Mouse (Mus musculus) C2C12 (cell line): ENCODE results near the gene Ubxn7. TPM values are rescaled to one million over a fixed set of nuclear protein-coding genes. Genes with fewer than 3 reads are reported as not detected.

Source experiments
- H3K27me3 ChIP-seq: one replicate; pipeline ENCODE4 v1.6.1; 2011; ENCODE audit not compliant: control insufficient read depth, insufficient read depth, insufficient read length
- H3K36me3 ChIP-seq: one replicate; pipeline ENCODE4 v1.6.1; 2011; ENCODE audit not compliant: control insufficient read depth, insufficient read depth
- H3K4me3 ChIP-seq: one replicate; pipeline ENCODE4 v1.5.1; 2011; ENCODE audit warnings: mild to moderate bottlenecking, control low read depth; ENCODE audit not compliant: poor library complexity, insufficient read depth, severe bottlenecking
- H3K79me2 ChIP-seq: one replicate; pipeline ENCODE4 v1.6.1; 2011; ENCODE audit not compliant: control insufficient read depth, insufficient read depth
- H3K79me3 ChIP-seq: one replicate; pipeline ENCODE4 v1.6.1; 2011; ENCODE audit warnings: low read depth, control low read depth
- H3ac ChIP-seq: one replicate; pipeline ENCODE3; 2011; ENCODE audit warnings: low read depth; ENCODE audit not compliant: control insufficient read depth, insufficient read length
- CEBPB ChIP-seq: IDR thresholded peaks from one replicate; pipeline ENCODE4 v1.6.1; 2011; ENCODE audit warnings: low read depth, mild to moderate bottlenecking, control low read depth, moderate library complexity
- CTCF ChIP-seq: IDR thresholded peaks from one replicate; pipeline ENCODE4 v1.5.1; 2011; ENCODE audit not compliant: control insufficient read depth, insufficient read depth, insufficient read length
- FOSL1 ChIP-seq: IDR thresholded peaks from one replicate; pipeline ENCODE4 v1.8.0; 2011; ENCODE audit warnings: mild to moderate bottlenecking, low read length; ENCODE audit not compliant: poor library complexity, insufficient read depth, severe bottlenecking
- MAX ChIP-seq: IDR thresholded peaks from one replicate; pipeline ENCODE4 v1.6.1; 2011; ENCODE audit warnings: mild to moderate bottlenecking, control low read depth
- MYOD1 ChIP-seq: IDR thresholded peaks from one replicate; pipeline ENCODE4 v1.6.1; 2011; ENCODE audit warnings: low read depth; ENCODE audit not compliant: control insufficient read depth, insufficient read length
- MYOG ChIP-seq: IDR thresholded peaks from one replicate; pipeline ENCODE4 v1.6.1; 2011; ENCODE audit not compliant: control insufficient read depth, insufficient read length; ENCODE audit errors: extremely low read depth
- USF1 ChIP-seq: IDR thresholded peaks from one replicate; pipeline ENCODE4 v1.6.1; 2011; ENCODE audit warnings: low read depth, mild to moderate bottlenecking, control low read depth, moderate library complexity
- polyA plus RNA-seq: library from polyadenylated mRNA; unstranded; fragments of >200 nt; fragmentation: generic; extraction: Trizol; gene quantifications from one replicate; pipeline ENCODE4 v1.2.1, GENCODE M21; 2012; ENCODE audit warnings: missing spikeins

Gene Ubxn7
- polyA plus RNA-seq, 1 experiment: 10.8 TPM

DNA sequence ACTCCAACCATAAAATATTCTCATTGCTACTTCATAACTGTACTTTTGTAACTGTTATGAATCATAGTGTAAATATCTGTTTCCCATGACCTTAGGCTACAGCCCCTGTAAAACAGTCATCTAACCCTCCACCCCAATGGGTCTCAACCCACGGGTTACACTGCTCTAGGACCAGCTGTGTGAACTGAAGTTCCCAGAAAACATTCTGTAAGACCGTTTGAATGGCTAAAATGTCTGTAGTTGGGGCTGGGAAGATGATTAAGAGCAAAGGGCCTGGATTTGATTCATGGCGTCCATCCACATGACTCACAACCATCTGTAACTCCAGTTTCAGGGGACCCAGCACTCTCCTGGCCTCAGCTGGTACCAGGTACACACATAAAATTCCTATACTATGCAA is 66.1 kb downstream of the Ubxn7 start:
- Histone ChIP-seq H3K79me3 (no peaks in the 10 kb centered on the region), H3K4me3 (no peak overlapping the region), H3K79me2 (no peaks in the 10 kb centered on the region), H3K27me3 (no peaks in the 10 kb centered on the region), H3ac (no peak overlapping the region), H3K36me3 (peaks cover under 1% of the 10 kb centered on the region)
- no peak for TF ChIP-seq CTCF
- TF ChIP-seq MYOG: no peak
- TF ChIP-seq MAX: no peak
- no peak for TF ChIP-seq FOSL1
- no peak for TF ChIP-seq MYOD1
- no peak for TF ChIP-seq USF1
- no peak for TF ChIP-seq CEBPB

DNA sequence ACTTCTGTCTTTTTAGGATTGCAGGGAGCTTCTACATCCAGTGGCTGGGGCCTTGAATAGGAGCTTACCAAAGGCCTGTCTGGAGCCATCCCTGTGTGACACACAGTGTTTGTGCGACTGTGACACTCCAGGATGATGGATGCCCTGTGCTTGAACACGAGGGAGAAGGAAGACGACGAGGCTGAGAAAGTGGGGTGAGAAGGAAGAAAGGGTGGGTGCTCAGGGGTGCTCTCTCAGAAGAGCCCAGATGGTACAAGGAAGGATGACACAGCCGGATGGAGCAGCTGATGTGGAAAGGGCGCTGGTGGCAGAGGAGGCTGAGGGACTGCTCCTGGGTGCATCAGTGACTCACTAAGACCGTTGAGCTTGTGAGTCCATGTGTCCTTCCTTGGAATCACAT is 68.2 kb downstream of the Ubxn7 start, which contains the start of gene Tm4sf19:
Gene Tm4sf19, plus strand, starts transcription at position 240 of the 400 bp plus-strand sequence.
- no peaks in the 10 kb centered on the region for H3K79me3 ChIP-seq
- H3K36me3 ChIP-seq: no peaks in the 10 kb centered on the region
- no peak within 1 kb of the TSS for H3ac ChIP-seq
- H3K27me3 ChIP-seq: no peaks in the 10 kb centered on the region
- no peak for TF ChIP-seq MYOD1
- TF ChIP-seq FOSL1: no peak
- H3K4me3 ChIP-seq: no peak within 1 kb of the TSS
- no peaks in the 10 kb centered on the region for H3K79me2 ChIP-seq

DNA sequence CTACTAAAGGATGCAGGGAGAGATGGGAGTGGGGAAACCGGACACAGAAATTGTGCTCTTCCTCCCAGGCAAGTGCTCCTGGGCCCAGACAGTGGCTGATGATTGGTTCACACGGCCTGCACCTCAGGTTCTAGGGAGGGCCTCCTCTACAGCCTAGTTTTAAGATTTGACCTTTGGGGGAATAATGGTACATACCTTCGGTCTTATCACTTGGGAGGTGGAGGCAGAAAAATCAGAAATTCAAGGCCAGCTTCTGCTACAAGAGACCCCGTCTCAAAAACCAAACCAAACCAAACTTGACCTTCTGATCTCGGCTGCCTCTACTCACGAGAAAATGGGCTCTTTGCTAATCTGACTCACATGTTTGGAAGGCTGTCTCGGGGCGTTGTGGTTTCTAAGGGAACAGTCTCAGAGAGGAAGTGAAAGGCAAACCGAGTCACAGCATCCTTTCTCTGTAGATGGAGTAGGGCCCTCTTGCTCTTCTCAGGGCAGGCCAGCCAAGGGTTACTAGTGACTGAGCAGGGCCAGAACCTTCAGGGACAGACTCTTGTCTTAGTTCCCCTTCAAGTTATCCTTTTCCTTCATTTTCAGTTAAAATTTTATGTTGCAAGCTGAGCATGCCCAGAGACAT is 69.4 kb downstream of the Ubxn7 start:
- Histone ChIP-seq H3K79me3 (no peaks in the 10 kb centered on the region), H3K36me3 (no peaks in the 10 kb centered on the region), H3K4me3 (no peak overlapping the region), H3K79me2 (no peaks in the 10 kb centered on the region), H3K27me3 (no peaks in the 10 kb centered on the region), H3ac (no peak overlapping the region)
- TF ChIP-seq MYOG: no peak
- TF ChIP-seq MAX: no peak

DNA sequence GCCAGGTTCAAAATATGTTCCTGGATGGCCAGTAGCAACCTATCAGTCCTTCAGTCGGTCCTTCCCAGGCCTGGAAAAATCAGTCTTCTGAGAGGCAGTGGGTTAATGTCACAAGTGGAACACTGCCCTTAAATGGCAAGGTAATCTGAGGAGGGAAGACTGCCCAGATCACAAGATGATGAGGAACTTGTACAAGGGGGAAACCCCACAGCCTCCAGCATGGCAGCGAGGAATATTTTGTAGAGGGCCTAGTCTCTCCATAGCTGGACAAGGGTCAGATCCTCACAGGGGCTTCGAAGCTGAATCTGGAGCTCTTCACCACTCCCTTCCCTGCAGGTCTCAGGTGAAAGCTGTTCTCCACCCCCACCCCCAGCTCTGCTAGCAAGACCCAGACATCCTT is 70.8 kb downstream of the Ubxn7 start:
- H3K4me3 ChIP-seq: no peak overlapping the region
- H3K79me2 ChIP-seq: no peaks in the 10 kb centered on the region
- H3K36me3 ChIP-seq: no peaks in the 10 kb centered on the region
- H3K79me3 ChIP-seq: no peaks in the 10 kb centered on the region
- H3ac ChIP-seq: no peak overlapping the region
- TF ChIP-seq MYOG: no peak
- no peak for TF ChIP-seq FOSL1
- TF ChIP-seq MAX: no peak
- no peak for TF ChIP-seq MYOD1
- no peak for TF ChIP-seq CEBPB
- no peak for TF ChIP-seq CTCF
- no peak for TF ChIP-seq USF1
- H3K27me3 ChIP-seq: no peaks in the 10 kb centered on the region

DNA sequence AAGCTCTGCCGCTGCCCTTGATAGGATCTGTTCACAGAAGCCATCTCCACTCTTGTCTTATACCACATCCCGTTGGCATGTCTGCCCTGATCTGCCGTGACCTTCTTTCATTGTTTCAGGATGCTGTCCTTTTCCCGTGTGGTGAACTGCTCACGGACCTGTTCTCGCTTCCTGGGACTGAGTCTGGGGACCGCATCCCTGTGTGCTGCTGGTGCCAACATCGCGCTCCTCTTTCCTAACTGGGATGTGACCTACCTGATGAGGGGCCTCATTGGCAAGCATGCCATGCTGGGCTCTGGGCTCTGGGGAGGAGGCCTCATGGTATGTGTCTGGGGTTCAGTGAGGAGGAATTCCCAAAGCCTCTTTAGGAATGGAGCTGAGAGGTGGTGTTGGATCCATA is 73.7 kb downstream of the Ubxn7 start:
- H3K27me3 ChIP-seq: no peaks in the 10 kb centered on the region
- no peaks in the 10 kb centered on the region for H3K36me3 ChIP-seq
- no peak overlapping the region for H3ac ChIP-seq
- H3K79me2 ChIP-seq: no peaks in the 10 kb centered on the region
- TF ChIP-seq CEBPB (no peak), MYOG (no peak), USF1 (no peak), MYOD1 (no peak), MAX (no peak), CTCF (no peak), FOSL1 (no peak)
- no peak overlapping the region for H3K4me3 ChIP-seq
- H3K79me3 ChIP-seq: no peaks in the 10 kb centered on the region

DNA sequence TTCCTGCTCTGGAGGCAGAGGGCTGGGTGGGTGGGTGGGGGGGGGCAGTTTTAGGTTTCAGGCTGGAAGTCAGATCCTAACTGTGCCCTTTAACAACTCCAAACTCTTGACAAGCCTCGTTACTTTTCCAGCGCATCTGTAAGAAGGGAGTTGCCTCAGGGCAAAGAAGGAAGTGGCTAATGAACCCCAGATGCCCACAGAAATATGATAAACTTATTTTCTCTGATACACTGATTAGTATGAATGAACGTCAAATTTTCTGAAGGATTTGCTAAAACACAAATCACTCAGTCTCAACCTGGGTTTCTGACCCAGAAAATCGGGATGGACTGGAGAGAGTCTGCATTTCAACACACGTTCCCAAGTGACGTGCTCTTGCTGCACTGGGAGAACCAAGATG is 74.6 kb downstream of the Ubxn7 start:
- H3K36me3 ChIP-seq: no peaks in the 10 kb centered on the region
- TF ChIP-seq CEBPB: no peak
- TF ChIP-seq MAX: no peak
- no peak for TF ChIP-seq MYOD1
- no peak for TF ChIP-seq USF1
- no peak for TF ChIP-seq FOSL1
- TF ChIP-seq CTCF: no peak
- TF ChIP-seq MYOG: no peak
- no peak overlapping the region for H3ac ChIP-seq
- H3K79me2 ChIP-seq: no peaks in the 10 kb centered on the region
- no peaks in the 10 kb centered on the region for H3K27me3 ChIP-seq
- no peaks in the 10 kb centered on the region for H3K79me3 ChIP-seq
- no peak overlapping the region for H3K4me3 ChIP-seq
